Mouse (Mus musculus) 3134 (cell line): Measurements from ENCODE around the gene Zfp217.
A peak's percentile ranks its signal among the peaks of the same experiment; 100 is the strongest.

Experiments
- DNase-seq: peaks from one replicate; pipeline ENCODE4 v3.0.0-alpha.2; 2011; ENCODE audit warnings: low spot score; ENCODE audit not compliant: insufficient read length; ENCODE audit errors: extremely low read depth

The Zfp217 gene

GRCm38 (mm10) chr2:170104396-170104795, 43.5 kb downstream of the Zfp217 start:
- no peak for DNase-seq

DNA sequence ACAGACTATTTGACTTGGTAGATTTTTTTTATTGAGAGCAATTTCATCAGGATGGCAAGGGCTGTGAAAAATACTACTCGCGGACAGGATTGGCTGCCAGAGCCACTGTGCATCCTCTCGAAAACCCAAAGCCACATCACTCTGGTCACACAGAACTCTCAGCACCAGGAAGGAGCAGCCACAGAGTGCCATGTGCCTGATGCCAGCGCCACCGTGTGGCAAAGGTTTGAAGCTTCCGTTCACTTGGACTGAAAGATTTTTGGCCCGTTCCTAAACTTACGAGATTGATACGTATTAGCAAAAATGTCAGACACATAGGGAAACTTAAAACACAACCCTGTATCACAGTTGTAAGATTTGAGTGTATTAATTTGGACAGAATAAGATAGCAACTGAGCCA, 44.1 kb downstream of the Zfp217 start:
- DNase-seq: no peak

- no peak for DNase-seq
Observed at GRCm38 (mm10) chr2:170103341-170103740, 44.6 kb downstream of the Zfp217 start.

GRCm38 (mm10) chr2:170101932-170102331, 46.0 kb downstream of the Zfp217 start:
- DNase-seq: no peak

DNA sequence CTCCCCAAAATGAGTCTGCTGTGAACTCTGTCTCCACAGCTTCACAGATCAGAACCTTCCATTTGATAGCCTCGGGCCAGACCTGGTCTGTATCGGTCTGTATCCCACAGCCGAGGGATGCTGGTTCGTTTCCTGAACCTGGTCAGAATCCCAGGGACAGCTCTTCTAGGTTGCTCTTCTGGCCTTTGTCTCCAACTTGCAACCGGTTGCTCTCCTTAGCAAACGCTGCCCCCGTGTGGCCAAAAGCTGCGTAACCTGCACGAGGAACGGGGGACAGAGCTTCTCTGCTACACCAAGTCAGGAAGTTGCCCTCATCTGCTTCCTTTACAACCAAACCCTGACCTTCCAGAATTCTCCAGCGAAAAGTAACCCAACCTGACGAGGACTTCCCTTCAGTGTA, 46.8 kb downstream of the Zfp217 start:
- peak; percentile 65 for DNase-seq

- DNase-seq: no peak
Observed at GRCm38 (mm10) chr2:170094871-170095270, 53.0 kb downstream of the Zfp217 start.

DNA sequence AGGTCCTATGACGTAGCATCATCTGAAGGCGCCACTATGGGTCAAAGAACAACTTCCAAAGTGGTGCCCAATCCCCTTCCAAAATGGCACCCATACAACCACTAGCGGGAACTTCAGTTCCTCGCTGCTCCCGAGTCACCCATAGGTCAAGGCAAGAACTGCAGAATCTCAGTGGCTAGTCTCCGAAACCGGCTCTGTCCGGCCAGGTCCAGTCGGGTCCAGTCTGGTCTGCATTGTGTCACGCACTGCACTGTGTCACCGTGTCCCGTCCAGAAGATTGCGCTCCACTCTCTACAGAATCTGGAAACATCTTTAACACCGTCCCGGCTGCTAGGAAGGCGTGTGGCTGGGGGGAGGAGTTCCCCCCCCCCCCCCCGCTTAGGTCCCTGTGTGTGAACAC, 53.7 kb downstream of the Zfp217 start:
- no peak for DNase-seq

DNA sequence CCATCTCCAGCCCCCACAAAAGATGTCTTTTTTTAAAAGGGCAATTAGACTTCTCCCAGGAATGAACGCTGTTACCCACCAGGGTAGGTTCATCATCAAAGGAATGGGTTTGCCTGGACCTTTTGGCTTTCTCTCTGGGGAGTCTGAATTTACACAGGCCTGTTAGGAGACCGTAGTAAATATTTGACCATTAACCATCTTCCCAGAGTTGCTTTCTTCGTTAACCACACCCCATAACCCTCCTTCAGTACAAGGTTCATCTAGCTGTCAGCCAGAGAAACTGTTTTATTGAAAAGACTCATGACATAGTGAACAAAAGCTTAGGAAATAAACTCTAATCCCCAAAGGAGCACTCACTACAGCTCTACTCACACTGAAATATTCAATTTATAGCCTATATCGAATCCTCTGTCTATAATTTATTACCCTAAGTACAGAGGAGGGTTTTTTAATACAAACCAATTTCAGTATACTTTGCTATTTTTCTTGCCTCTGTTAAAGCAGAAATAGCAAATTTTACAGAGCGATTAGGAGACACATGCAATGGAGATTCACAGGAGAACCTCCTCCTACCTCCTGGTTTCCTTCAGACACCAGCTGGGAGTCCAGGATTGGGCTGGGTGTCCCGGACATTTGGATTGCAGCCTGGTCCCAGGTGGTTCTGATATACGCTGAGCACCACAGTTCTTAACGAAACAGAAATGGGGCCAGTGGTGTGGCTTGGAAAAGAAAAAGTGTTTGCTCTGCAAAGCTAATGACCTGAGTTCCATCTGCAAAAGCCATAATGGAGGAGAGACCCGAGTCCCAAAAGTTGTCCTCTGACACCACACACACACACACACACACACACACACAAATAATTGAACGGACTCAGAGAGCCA, 56.1 kb downstream of the Zfp217 start:
- no peak for DNase-seq

DNA sequence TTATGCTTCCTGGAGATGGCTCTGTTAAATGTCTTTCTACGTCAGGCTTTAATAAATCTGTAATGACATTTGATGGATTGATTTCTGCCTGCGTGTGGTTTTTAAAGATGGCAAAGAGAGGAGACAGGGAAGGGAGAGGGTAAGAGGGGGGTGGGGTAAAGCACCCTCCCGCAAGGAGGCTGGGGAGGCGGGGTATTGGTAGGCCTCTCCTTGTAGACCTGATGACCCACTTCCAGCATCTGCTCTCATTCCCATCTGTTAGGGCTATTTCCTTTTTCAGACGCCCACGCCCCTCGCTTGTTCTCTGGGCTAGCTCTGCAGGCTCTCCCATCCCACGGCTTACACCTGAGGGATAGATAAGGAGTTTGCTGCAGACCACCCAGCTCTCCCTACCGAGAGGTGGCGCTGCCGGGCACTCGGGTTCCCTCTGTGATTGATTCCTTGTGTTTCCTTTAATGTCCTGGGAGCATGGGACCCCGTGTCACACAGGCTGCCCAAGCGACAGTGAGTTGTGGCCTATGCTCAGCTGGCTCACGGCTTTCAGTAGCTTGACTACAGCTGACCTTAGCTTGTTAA, 69.4 kb downstream of the Zfp217 start:
- no peak for DNase-seq

DNA sequence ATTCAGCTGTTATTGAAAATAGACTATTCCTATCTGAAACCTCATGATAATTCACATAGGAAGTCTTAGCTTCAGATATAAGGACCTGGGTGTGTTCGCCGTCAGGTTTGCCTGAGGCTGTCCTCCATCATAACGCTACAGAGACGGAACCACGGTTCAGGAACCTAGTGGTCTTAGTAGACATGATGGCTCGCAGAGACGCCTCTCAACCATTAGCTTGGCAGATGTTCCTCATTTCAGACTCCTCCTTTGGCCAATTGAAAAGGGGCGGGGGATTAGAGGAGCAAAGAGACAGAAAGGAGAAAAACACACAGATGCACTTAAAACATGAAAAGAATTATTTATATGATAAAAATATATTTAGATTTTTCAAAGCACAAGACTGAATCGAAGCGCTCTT, 69.9 kb downstream of the Zfp217 start:
- DNase-seq: no peak

DNA sequence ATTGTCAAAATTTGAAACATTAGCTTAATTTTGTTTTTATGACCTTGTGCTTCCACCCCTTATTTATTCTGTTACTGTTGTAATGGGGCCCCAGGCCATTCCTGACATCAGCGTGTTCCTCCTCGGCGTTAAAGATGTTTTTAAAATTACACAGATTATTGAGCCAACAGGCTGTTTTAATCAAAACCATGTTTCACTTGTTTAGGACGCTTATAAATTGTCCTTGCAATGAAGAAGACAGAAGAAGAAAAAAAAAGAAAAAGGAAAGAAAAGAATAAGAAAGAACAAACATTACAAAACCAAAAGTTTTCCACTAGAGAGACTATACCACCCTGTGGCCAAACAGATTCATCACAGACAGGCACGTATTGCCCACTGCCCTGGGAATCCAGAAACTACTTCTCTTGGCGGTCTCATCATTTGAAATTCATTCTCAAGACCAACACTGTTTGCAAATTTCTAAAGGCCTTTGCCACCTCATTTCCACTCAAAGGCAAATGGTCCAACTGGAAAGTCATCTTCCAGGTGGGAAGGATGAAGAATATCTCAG, 70.9 kb downstream of the Zfp217 start:
- DNase-seq: no peak

GRCm38 (mm10) chr2:170070641-170071241, 77.2 kb downstream of the Zfp217 start:
- DNase-seq: no peak

- DNase-seq: no peak
Observed at GRCm38 (mm10) chr2:170069976-170070375, 77.9 kb downstream of the Zfp217 start.

- DNase-seq: no peak
Observed at GRCm38 (mm10) chr2:170062378-170062777, 85.5 kb downstream of the Zfp217 start.

- no peak for DNase-seq
Observed at GRCm38 (mm10) chr2:170060066-170060465, 87.8 kb downstream of the Zfp217 start.

DNA sequence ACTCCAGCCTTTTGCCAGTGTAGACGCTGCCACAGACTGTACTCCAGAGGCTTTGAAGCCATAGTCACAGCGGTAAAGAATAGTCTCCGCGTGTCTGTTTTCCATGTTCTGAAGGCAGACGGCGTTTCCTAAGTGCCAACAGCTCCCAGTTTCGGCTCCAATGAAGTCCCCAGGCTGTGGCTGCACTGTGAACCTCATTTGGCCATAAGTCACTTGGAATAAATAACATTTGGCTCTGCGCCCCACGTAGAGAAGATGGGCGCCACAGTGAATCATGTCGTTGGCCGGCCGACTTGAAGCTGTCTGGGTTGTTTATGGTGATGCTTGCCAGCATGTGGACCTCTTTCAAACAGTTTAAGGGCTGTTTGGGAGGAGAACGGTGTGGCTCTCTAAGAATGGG, 89.1 kb downstream of the Zfp217 start:
- DNase-seq: no peak
